Mouse (Mus musculus) gastrocnemius, postnatal 25 days (tissue): ENCODE data around the gene Cblc. TPM values are rescaled to one million over a fixed set of nuclear protein-coding genes. Genes with fewer than 3 reads are reported as not detected.

Source experiments
- total RNA-seq, 2 experiments: library from RNA; stranded (reverse); gene quantifications; 1 replicate in 1 of 2; 2 replicates in 1 of 2; pipeline ENCODE4 v1.2.3; 2021

The Cblc gene
- total RNA-seq, 2 experiments from 2014 or later: not detected

Other genes with a start within 250 kb of the Cblc start
- 10 to 100 TPM; 34.5 to 38.6 TPM for gene Ppp1r37, start 233.7 kb downstream of the Cblc start, total RNA-seq
- gene Zfp296, start 219.5 kb downstream of the Cblc start, total RNA-seq: under 1 TPM; 0.28 to 0.40 TPM
- gene Gemin7, start 219.2 kb downstream of the Cblc start, total RNA-seq: 10 to 100 TPM; 58.1 to 58.5 TPM
- gene Clasrp, start 192.3 kb downstream of the Cblc start, total RNA-seq: 10 to 100 TPM; 11.2 to 12.4 TPM
- gene Relb, start 167.4 kb downstream of the Cblc start, total RNA-seq: 1 to 10 TPM; 4.4 to 5.8 TPM
- gene Clptm1, start 131.8 kb downstream of the Cblc start, total RNA-seq: 10 to 100 TPM; 36.3 to 47.0 TPM
- gene Apoc2, start 118.9 kb downstream of the Cblc start, total RNA-seq: not detected
- not detected for gene Gm44805, start 115.4 kb downstream of the Cblc start, total RNA-seq
- not detected for gene Apoc4, start 115.3 kb downstream of the Cblc start, total RNA-seq
- 1 to 10 TPM in 1 of 2 experiments, not detected in 1; 3.7 TPM for gene Apoc1, start 104.1 kb downstream of the Cblc start, total RNA-seq
- gene Apoe, start 97.6 kb downstream of the Cblc start, total RNA-seq: 100 to 1,000 TPM in 1 of 2 experiments, 10 to 100 TPM in 1; 53.5 to 108 TPM
- 10 to 100 TPM; 45.1 to 45.4 TPM for gene Tomm40, start 81.4 kb downstream of the Cblc start, total RNA-seq
- 1 to 10 TPM; 2.1 to 3.9 TPM for gene Nectin2, start 46.3 kb downstream of the Cblc start, total RNA-seq
- 10 to 100 TPM; 25.3 to 33.9 TPM for gene Bcam, start 25.8 kb downstream of the Cblc start, total RNA-seq
- 1 to 10 TPM; 1.2 TPM for gene Bcl3, start 26.0 kb upstream of the Cblc start, total RNA-seq
- not detected for gene Gm19345, start 55.2 kb upstream of the Cblc start, total RNA-seq
- gene Ceacam16, start 64.5 kb upstream of the Cblc start, total RNA-seq: not detected
- not detected for gene Ceacam19, start 91.2 kb upstream of the Cblc start, total RNA-seq
- gene Pvr, start 124.4 kb upstream of the Cblc start, total RNA-seq: 1 to 10 TPM; 5.6 to 6.1 TPM
- gene Igsf23, start 153.9 kb upstream of the Cblc start, total RNA-seq: not detected
- not detected for gene Ceacam20, start 168.6 kb upstream of the Cblc start, total RNA-seq
- not detected for gene Nlrp9b, start 194.7 kb upstream of the Cblc start, total RNA-seq